Mouse (Mus musculus): Measurements from ENCODE around the gene Rps27rt. TPM values are rescaled to one million over a fixed set of nuclear protein-coding genes. Genes with fewer than 3 reads are reported as not detected.

Rps27rt gene
- polyA plus RNA-seq, 1 experiment from 2014 or later = 299 TPM

- Histone ChIP-seq H3K9ac (no peak overlapping the region), H3K4me2 (no peak overlapping the region), H3K9me3 (0 out of 2 replicates have a peak, but pooled peaks cover 3% of the 10 kb centered on the region), H3K4me1 (replicated peaks) (no peaks in the 10 kb centered on the region), H3K27me3 (no peaks in the 10 kb centered on the region), H3K27ac (replicated peaks) (no peak overlapping the region), H3K4me3 (no peak overlapping the region), H3K36me3 (no peaks in the 10 kb centered on the region)
- 86% methylated on average over 3 of the region's 3 CpGs for WGBS
- ATAC-seq (ENCODE audit: low read depth) = no peak
Measured at GRCm38 (mm10) chr9:114944642-114945041, 37.9 kb downstream of the Rps27rt start.

- no peaks in the 10 kb centered on the region for H3K9me3 ChIP-seq
- H3K36me3 ChIP-seq = no peaks in the 10 kb centered on the region
- H3K4me3 ChIP-seq = no peak overlapping the region
- H3K4me1 ChIP-seq (replicated peaks) = peaks cover 14% of the 10 kb centered on the region
- ATAC-seq (ENCODE audit: low read depth) = no peak
- no peak overlapping the region for H3K9ac ChIP-seq
- H3K27me3 ChIP-seq = no peaks in the 10 kb centered on the region
- no peak overlapping the region for H3K4me2 ChIP-seq
- 79% methylated on average over 2 of the region's 2 CpGs for WGBS
- no peak overlapping the region for H3K27ac ChIP-seq (replicated peaks)
Measured at GRCm38 (mm10) chr9:114936687-114937086, 45.9 kb downstream of the Rps27rt start.

- no peaks in the 10 kb centered on the region for H3K36me3 ChIP-seq
Measured at GRCm38 (mm10) chr9:114935321-114935720, 47.2 kb downstream of the Rps27rt start.

GRCm38 (mm10) chr9:114934231-114934630 is 48.3 kb downstream of the Rps27rt start:
- 68% methylated on average over 11 of the region's 11 CpGs for WGBS
- H3K4me1 ChIP-seq (replicated peaks) = peaks cover 17% of the 10 kb centered on the region
- no peaks in the 10 kb centered on the region for H3K9me3 ChIP-seq
- no peaks in the 10 kb centered on the region for H3K36me3 ChIP-seq
- H3K4me2 ChIP-seq = peak overlapping the region; percentile 78
- H3K27me3 ChIP-seq = no peaks in the 10 kb centered on the region
- H3K4me3 ChIP-seq = peak overlapping the region; percentile 57
- H3K27ac ChIP-seq (replicated peaks) = no peak overlapping the region
- ATAC-seq (ENCODE audit: low read depth) = no peak; the same call in 1 of the 2 replicates
- no peak overlapping the region for H3K9ac ChIP-seq

More at GRCm38 (mm10) chr9:114935321-114935720, 47.2 kb downstream of the Rps27rt start:
- 78% methylated on average over 4 of the region's 4 CpGs for WGBS
- no peak overlapping the region for H3K4me2 ChIP-seq
- no peak for ATAC-seq (ENCODE audit: low read depth)
- no peaks in the 10 kb centered on the region for H3K9me3 ChIP-seq
- no peak overlapping the region for H3K9ac ChIP-seq
- H3K4me1 ChIP-seq (replicated peaks) = peaks cover 17% of the 10 kb centered on the region
- H3K27ac ChIP-seq (replicated peaks) = no peak overlapping the region
- no peaks in the 10 kb centered on the region for H3K27me3 ChIP-seq
- no peak overlapping the region for H3K4me3 ChIP-seq

- H3K4me1 ChIP-seq (replicated peaks) = peaks cover 17% of the 10 kb centered on the region
- under 1% methylated on average over 30 of the region's 30 CpGs for WGBS
- H3K27ac ChIP-seq (replicated peaks) = peak within 1 kb of the TSS; percentile 73
- H3K9me3 ChIP-seq = no peaks in the 10 kb centered on the region
- no peaks in the 10 kb centered on the region for H3K36me3 ChIP-seq
- peak within 1 kb of the TSS; percentile 78 for H3K4me2 ChIP-seq
- no peaks in the 10 kb centered on the region for H3K27me3 ChIP-seq
- peak within 1 kb of the TSS; percentile 75 for H3K9ac ChIP-seq
- ATAC-seq (ENCODE audit: low read depth) = peak; percentile 97
- peak within 1 kb of the TSS; percentile 57 for H3K4me3 ChIP-seq
Measured at GRCm38 (mm10) chr9:114933723-114934171, 48.8 kb downstream of the Rps27rt start, which contains the start of gene Gpd1l. Gene Gpd1l (minus strand): TSS chr9:114933987.

- Histone ChIP-seq H3K27ac (replicated peaks) (peak overlapping the region; percentile 73), H3K9ac (peak overlapping the region; percentile 75), H3K27me3 (no peaks in the 10 kb centered on the region), H3K4me2 (peak overlapping the region; percentile 78), H3K4me3 (peak overlapping the region; percentile 57), H3K36me3 (no peaks in the 10 kb centered on the region), H3K4me1 (replicated peaks) (peaks cover 17% of the 10 kb centered on the region), H3K9me3 (no peaks in the 10 kb centered on the region)
- ATAC-seq (ENCODE audit: low read depth) = peak; percentile 68
- under 1% methylated on average over 49 of the region's 50 CpGs for whole genome bisulfite sequencing
Measured at GRCm38 (mm10) chr9:114933037-114933722, 49.4 kb downstream of the Rps27rt start.

- no peak overlapping the region for H3K27ac ChIP-seq (replicated peaks)
- ATAC-seq (ENCODE audit: low read depth) = no peak
- H3K27me3 ChIP-seq = no peaks in the 10 kb centered on the region
- H3K9ac ChIP-seq = peak overlapping the region; percentile 75
- peak overlapping the region; percentile 57 for H3K4me3 ChIP-seq
- H3K4me1 ChIP-seq (replicated peaks) = peaks cover 17% of the 10 kb centered on the region
- no peaks in the 10 kb centered on the region for H3K9me3 ChIP-seq
- peak overlapping the region; percentile 78 for H3K4me2 ChIP-seq
- H3K36me3 ChIP-seq = no peaks in the 10 kb centered on the region
- 21% methylated on average over 13 of the region's 13 CpGs for WGBS
Measured at GRCm38 (mm10) chr9:114932607-114933006, 49.9 kb downstream of the Rps27rt start.

Other genes starting within 250 kb of the Rps27rt start
- 22.0 and 26.6 TPM in 2 replicates for gene Cmtm7, start 200.9 kb downstream of the Rps27rt start, polyA plus RNA-seq (2015; fragmentation: Nextera tagmentation; extraction: Ambion mirVana)
- 15.5 and 17.3 TPM in 2 replicates for gene Cmtm8, start 138.6 kb downstream of the Rps27rt start, polyA plus RNA-seq (2015; fragmentation: Nextera tagmentation; extraction: Ambion mirVana)
- 28.5 and 30.7 TPM in 2 replicates for gene Gpd1l, start 48.8 kb downstream of the Rps27rt start, polyA plus RNA-seq (2015; fragmentation: Nextera tagmentation; extraction: Ambion mirVana)
- gene Osbpl10, start 4.2 kb downstream of the Rps27rt start, polyA plus RNA-seq (2015; fragmentation: Nextera tagmentation; extraction: Ambion mirVana) = 3.2 and 3.5 TPM in 2 replicates

Data from neural tube, embryonic 13.5 days (tissue).